Comparison of ENCODE assay signal across 8 mouse cellular contexts in the genomic region with DNA sequence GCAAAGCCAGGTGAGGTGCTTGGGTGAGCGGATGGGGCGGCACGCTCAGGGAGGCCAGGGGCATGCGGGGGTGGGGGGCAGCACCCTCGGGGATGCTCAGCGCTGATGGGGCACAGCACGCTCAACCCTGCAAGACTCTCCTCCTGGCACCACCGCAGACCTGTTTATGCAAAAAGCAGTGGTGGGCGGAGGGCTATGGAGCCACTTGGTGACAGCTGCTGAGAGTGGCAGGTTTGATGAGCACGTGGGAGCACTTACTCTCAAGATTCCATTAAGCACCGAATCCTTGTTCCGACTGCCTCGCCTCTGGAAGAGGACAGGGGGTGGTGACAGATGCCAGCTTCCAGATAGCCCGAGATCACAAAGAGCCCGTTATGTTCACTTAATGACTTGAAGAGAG.
DNase-seq lines count a peak whose midpoint lies in the region; ATAC-seq lines count a peak whose summit lies in the region.

No protein-coding gene starts in this region.

- H3K4me2 ChIP-seq in heart, embryonic 13.5 days, result peak overlapping the region; percentile 54
- H3K4me2 ChIP-seq in midbrain, embryonic 11.5 days, result no peak overlapping the region
- peak overlapping the region; percentile 30 for H3K4me2 ChIP-seq in hindbrain, embryonic 15.5 days

- no peaks in the 10 kb centered on the region for H3K36me3 ChIP-seq in heart, embryonic 13.5 days
- no peaks in the 10 kb centered on the region for H3K36me3 ChIP-seq in midbrain, embryonic 11.5 days (ENCODE audit: control insufficient read depth, insufficient read depth, low read length)
- H3K36me3 ChIP-seq in midbrain, embryonic 10.5 days, result peaks cover 3% of the 10 kb centered on the region
- no peaks in the 10 kb centered on the region for H3K36me3 ChIP-seq in hindbrain, embryonic 15.5 days

- DNase-seq in heart, postnatal 4 days, result no peak
- DNase-seq in midbrain, embryonic 11.5 days (ENCODE audit: low spot score, missing footprints), result no peak
- DNase-seq in midbrain, embryonic 10.5 days (ENCODE audit: low spot score), result no peak
- DNase-seq in retina, embryonic 14.5 days (ENCODE audit: low spot score), result peak; percentile 45
- no peak for DNase-seq in layer of hippocampus, adult 18-20 months (ENCODE audit: low spot score in 2 of 2)
- no peak for DNase-seq in spleen, postnatal 14 days (ENCODE audit: low spot score in 2 of 2)

- no peak overlapping the region for H3K27ac ChIP-seq in heart, embryonic 13.5 days (replicated peaks)
- H3K27ac ChIP-seq in midbrain, embryonic 11.5 days (ENCODE audit: low read depth, low read length), result no peak overlapping the region
- no peak overlapping the region for H3K27ac ChIP-seq in midbrain, embryonic 10.5 days (replicated peaks)
- no peak overlapping the region for H3K27ac ChIP-seq in hindbrain, embryonic 15.5 days (replicated peaks)

- no peak overlapping the region for H3K9ac ChIP-seq in heart, embryonic 13.5 days
- no peak overlapping the region for H3K9ac ChIP-seq in midbrain, embryonic 11.5 days (ENCODE audit: low read length)
- no peak overlapping the region for H3K9ac ChIP-seq in hindbrain, embryonic 15.5 days

- WGBS in heart, embryonic 13.5 days, result 34% methylated on average over 15 of the region's 15 CpGs
- 77% methylated on average over 15 of the region's 15 CpGs for WGBS in midbrain, embryonic 11.5 days
- 87% methylated on average over 15 of the region's 15 CpGs for WGBS in midbrain, embryonic 10.5 days
- 50% methylated on average over 15 of the region's 15 CpGs for WGBS in hindbrain, embryonic 15.5 days

- H3K9me3 ChIP-seq in heart, embryonic 13.5 days, result peaks cover 16% of the 10 kb centered on the region; the same call in 1 of the 2 replicates
- H3K9me3 ChIP-seq in midbrain, embryonic 11.5 days (ENCODE audit: control insufficient read depth, low read length), result no peaks in the 10 kb centered on the region
- H3K9me3 ChIP-seq in midbrain, embryonic 10.5 days (replicated peaks), result 0 out of 2 replicates have a peak, but pooled peaks cover 6% of the 10 kb centered on the region
- no peaks in the 10 kb centered on the region for H3K9me3 ChIP-seq in hindbrain, embryonic 15.5 days

- H3K4me1 ChIP-seq in heart, embryonic 13.5 days, result peaks cover 9% of the 10 kb centered on the region
- H3K4me1 ChIP-seq in midbrain, embryonic 11.5 days (ENCODE audit: control insufficient read depth, insufficient read depth, low read length), result no peaks in the 10 kb centered on the region
- peaks cover 3% of the 10 kb centered on the region; the same call in 1 of the 2 replicates for H3K4me1 ChIP-seq in midbrain, embryonic 10.5 days
- H3K4me1 ChIP-seq in hindbrain, embryonic 15.5 days (replicated peaks), result peaks cover 10% of the 10 kb centered on the region; the same call in 1 of the 2 replicates

- ATAC-seq in heart, embryonic 13.5 days (ENCODE audit: extremely low read depth, insufficient number of reproducible peaks, low FRiP score, low TSS enrichment), result peak; percentile 61; the same call in 1 of the 2 replicates
- ATAC-seq in midbrain, embryonic 11.5 days (ENCODE audit: low FRiP score), result peak; percentile 38; the same call in 1 of the 2 replicates
- ATAC-seq in hindbrain, embryonic 15.5 days (ENCODE audit: low FRiP score, low read depth), result no peak

- no peak overlapping the region for H3K4me3 ChIP-seq in heart, embryonic 13.5 days
- H3K4me3 ChIP-seq in midbrain, embryonic 11.5 days (ENCODE audit: low read depth, low read length), result no peak overlapping the region
- no peak overlapping the region for H3K4me3 ChIP-seq in midbrain, embryonic 10.5 days
- H3K4me3 ChIP-seq in hindbrain, embryonic 15.5 days, result no peak overlapping the region

- H3K27me3 ChIP-seq in heart, embryonic 13.5 days (replicated peaks), result peaks cover 92% of the 10 kb centered on the region
- H3K27me3 ChIP-seq in midbrain, embryonic 11.5 days (ENCODE audit: control insufficient read depth, insufficient read depth, low read length), result no peaks in the 10 kb centered on the region
- no peaks in the 10 kb centered on the region for H3K27me3 ChIP-seq in midbrain, embryonic 10.5 days (ENCODE audit: low read depth, poor library complexity, severe bottlenecking)
- H3K27me3 ChIP-seq in hindbrain, embryonic 15.5 days, result no peaks in the 10 kb centered on the region
